Mouse (Mus musculus): ENCODE measurements around the gene Ing1. TPM values are rescaled to one million over a fixed set of nuclear protein-coding genes. Genes with fewer than 3 reads are reported as not detected.

The Ing1 gene
- total and polyA plus RNA-seq, 3 experiments: 9.6 to 26.9 (median 19.9) TPM

GRCm38 (mm10) chr8:11513247-11513646, 42.1 kb upstream of the Ing1 start:
- Histone ChIP-seq H3K4me1 (ENCODE audit: control insufficient read depth, insufficient read depth, low read length) (peaks cover 4% of the 10 kb centered on the region), H3K4me3 (no peak overlapping the region), H3K27ac (no peak overlapping the region), H3K79me2 (replicated peaks; ENCODE audit: control insufficient read depth, insufficient read depth, low read length) (no peaks in the 10 kb centered on the region), H3K36me3 (ENCODE audit: control insufficient read depth, insufficient read depth, low read length) (no peaks in the 10 kb centered on the region), H3K27me3 (ENCODE audit: control insufficient read depth, insufficient read depth, low read length) (no peaks in the 10 kb centered on the region), H3K9ac (ENCODE audit: low read depth, low read length) (no peak overlapping the region)
- 85% methylated on average over 5 of the region's 5 CpGs for WGBS
- DNase-seq: no peak
- no peak for TF ChIP-seq POLR2A (IDR thresholded peaks at IDR 0.05; ENCODE audit: insufficient read depth, low read depth, low read length)
- no peak for TF ChIP-seq EP300 (IDR thresholded peaks at IDR 0.05; ENCODE audit: insufficient read depth, low read depth, low read length)
- TF ChIP-seq CTCF (IDR thresholded peaks at IDR 0.05): no peak
- intact Hi-C loops (cut with DNase I): no loop called here

GRCm38 (mm10) chr8:11516292-11516691, 39.1 kb upstream of the Ing1 start:
- Histone ChIP-seq H3K4me3 (no peak overlapping the region), H3K27me3 (ENCODE audit: control insufficient read depth, insufficient read depth, low read length) (no peaks in the 10 kb centered on the region), H3K4me1 (ENCODE audit: control insufficient read depth, insufficient read depth, low read length) (peaks cover 4% of the 10 kb centered on the region), H3K79me2 (replicated peaks; ENCODE audit: control insufficient read depth, insufficient read depth, low read length) (no peaks in the 10 kb centered on the region), H3K27ac (no peak overlapping the region), H3K36me3 (ENCODE audit: control insufficient read depth, insufficient read depth, low read length) (no peaks in the 10 kb centered on the region), H3K9ac (ENCODE audit: low read depth, low read length) (no peak overlapping the region)
- TF ChIP-seq EP300 (IDR thresholded peaks at IDR 0.05; ENCODE audit: insufficient read depth, low read depth, low read length) (no peak), POLR2A (IDR thresholded peaks at IDR 0.05; ENCODE audit: insufficient read depth, low read depth, low read length) (no peak), CTCF (IDR thresholded peaks at IDR 0.05) (no peak)
- no peak for DNase-seq
- intact Hi-C loops (cut with DNase I): no loop called here
- 89% methylated on average over 9 of the region's 9 CpGs for WGBS

- no peak overlapping the region for H3K27ac ChIP-seq
- H3K9ac ChIP-seq (ENCODE audit: low read depth, low read length): no peak overlapping the region
- intact Hi-C loops (cut with DNase I): no loop called here
- H3K4me1 ChIP-seq (ENCODE audit: control insufficient read depth, insufficient read depth, low read length): peaks cover 2% of the 10 kb centered on the region
- no peaks in the 10 kb centered on the region for H3K36me3 ChIP-seq (ENCODE audit: control insufficient read depth, insufficient read depth, low read length)
- H3K27me3 ChIP-seq (ENCODE audit: control insufficient read depth, insufficient read depth, low read length): no peaks in the 10 kb centered on the region
- no peaks in the 10 kb centered on the region for H3K79me2 ChIP-seq (replicated peaks; ENCODE audit: control insufficient read depth, insufficient read depth, low read length)
- H3K4me3 ChIP-seq: no peak overlapping the region
- TF ChIP-seq EP300 (IDR thresholded peaks at IDR 0.05; ENCODE audit: insufficient read depth, low read depth, low read length): no peak
- no peak for TF ChIP-seq POLR2A (IDR thresholded peaks at IDR 0.05; ENCODE audit: insufficient read depth, low read depth, low read length)
- TF ChIP-seq CTCF (IDR thresholded peaks at IDR 0.05): no peak
- WGBS: 83% methylated on average over 16 of the region's 16 CpGs
- no peak for DNase-seq
These were observed 37.9 kb upstream of the Ing1 start for GRCm38 (mm10) chr8:11517366-11518055.

GRCm38 (mm10) chr8:11518056-11518396, 37.3 kb upstream of the Ing1 start:
- H3K79me2 ChIP-seq (replicated peaks; ENCODE audit: control insufficient read depth, insufficient read depth, low read length): no peaks in the 10 kb centered on the region
- H3K4me3 ChIP-seq: no peak overlapping the region
- no peak overlapping the region for H3K27ac ChIP-seq
- TF ChIP-seq EP300 (IDR thresholded peaks at IDR 0.05; ENCODE audit: insufficient read depth, low read depth, low read length): no peak
- no peak overlapping the region for H3K9ac ChIP-seq (ENCODE audit: low read depth, low read length)
- H3K27me3 ChIP-seq (ENCODE audit: control insufficient read depth, insufficient read depth, low read length): no peaks in the 10 kb centered on the region
- H3K36me3 ChIP-seq (ENCODE audit: control insufficient read depth, insufficient read depth, low read length): no peaks in the 10 kb centered on the region
- intact Hi-C loops (cut with DNase I): no loop called here
- WGBS: 88% methylated on average over 6 of the region's 6 CpGs
- DNase-seq: peak in 1 of 2 experiments; percentile 11
- H3K4me1 ChIP-seq (ENCODE audit: control insufficient read depth, insufficient read depth, low read length): peaks cover 2% of the 10 kb centered on the region

GRCm38 (mm10) chr8:11518676-11519075, 36.7 kb upstream of the Ing1 start:
- Histone ChIP-seq H3K36me3 (ENCODE audit: control insufficient read depth, insufficient read depth, low read length) (no peaks in the 10 kb centered on the region), H3K27ac (no peak overlapping the region), H3K9ac (ENCODE audit: low read depth, low read length) (no peak overlapping the region), H3K27me3 (ENCODE audit: control insufficient read depth, insufficient read depth, low read length) (no peaks in the 10 kb centered on the region), H3K4me1 (ENCODE audit: control insufficient read depth, insufficient read depth, low read length) (peaks cover 2% of the 10 kb centered on the region), H3K79me2 (replicated peaks; ENCODE audit: control insufficient read depth, insufficient read depth, low read length) (no peaks in the 10 kb centered on the region), H3K4me3 (no peak overlapping the region)
- intact Hi-C loops (cut with DNase I): no loop called here
- WGBS: 80% methylated on average over 11 of the region's 11 CpGs
- TF ChIP-seq POLR2A (IDR thresholded peaks at IDR 0.05; ENCODE audit: insufficient read depth, low read depth, low read length) (no peak), CTCF (IDR thresholded peaks at IDR 0.05) (no peak), EP300 (IDR thresholded peaks at IDR 0.05; ENCODE audit: insufficient read depth, low read depth, low read length) (no peak)
- no peak for DNase-seq

- Histone ChIP-seq H3K36me3 (ENCODE audit: control insufficient read depth, insufficient read depth, low read length) (no peaks in the 10 kb centered on the region), H3K4me1 (ENCODE audit: control insufficient read depth, insufficient read depth, low read length) (no peaks in the 10 kb centered on the region), H3K9ac (ENCODE audit: low read depth, low read length) (no peak overlapping the region), H3K4me3 (no peak overlapping the region), H3K27me3 (ENCODE audit: control insufficient read depth, insufficient read depth, low read length) (no peaks in the 10 kb centered on the region), H3K27ac (no peak overlapping the region), H3K79me2 (replicated peaks; ENCODE audit: control insufficient read depth, insufficient read depth, low read length) (no peaks in the 10 kb centered on the region)
- no peak for DNase-seq
- intact Hi-C loops (cut with DNase I): no loop called here
- 71% methylated on average over 3 of the region's 3 CpGs for WGBS
- no peak for TF ChIP-seq CTCF (IDR thresholded peaks at IDR 0.05)
- TF ChIP-seq EP300 (IDR thresholded peaks at IDR 0.05; ENCODE audit: insufficient read depth, low read depth, low read length): no peak
- TF ChIP-seq POLR2A (IDR thresholded peaks at IDR 0.05; ENCODE audit: insufficient read depth, low read depth, low read length): no peak
These were observed 32.0 kb upstream of the Ing1 start for GRCm38 (mm10) chr8:11523331-11523730.

Measured in heart, adult 2 months (tissue).